Comparison of ENCODE assay signal across 14 mouse cellular contexts in the genomic region with DNA sequence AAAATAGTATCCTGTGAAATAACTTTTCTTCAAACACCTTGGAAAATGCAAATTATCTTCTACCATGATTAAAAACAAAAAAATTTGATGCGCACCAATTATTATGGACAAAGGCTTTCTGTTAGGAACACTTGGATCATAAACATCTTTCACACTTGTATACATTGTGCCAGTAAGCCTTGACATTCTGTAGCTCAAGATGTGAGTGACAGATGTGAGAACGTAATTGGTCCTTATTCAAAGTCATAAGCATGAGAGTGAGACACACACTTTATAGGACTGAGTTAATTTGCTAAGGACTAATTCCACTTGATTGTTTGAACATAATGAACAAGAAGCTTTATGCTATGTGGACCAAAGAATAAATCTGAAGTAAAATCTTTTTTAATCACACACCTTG.
"Had no signal": no experiment of that assay in that cellular context is flagged by ENCODE, and none has a peak within 500 bp of the region (broad histone marks: within the 10 kb centered on the region; RNA-seq: fewer than 3 reads in every experiment).

No protein-coding gene starts in this region.

- H3K9me3 ChIP-seq: liver, embryonic 13.5 days; stomach, embryonic 15.5 days had no signal

- DNase-seq: kidney, postnatal 36 days; layer of hippocampus, postnatal 36 days; liver, embryonic 13.5 days; lung, adult 2 months; lung, postnatal 14 days; lung, postnatal 4 days; midbrain, embryonic 14.5 days; right cerebral cortex, postnatal 25 days; spleen, adult 18-20 months; thymus, postnatal 25 days had no signal

- H3K4me1 ChIP-seq: liver, embryonic 13.5 days; stomach, embryonic 15.5 days had no signal

- H3K9ac ChIP-seq: liver, embryonic 13.5 days; stomach, embryonic 15.5 days had no signal

- H3K36me3 ChIP-seq: liver, embryonic 13.5 days; stomach, embryonic 15.5 days had no signal

- H3K4me2 ChIP-seq: liver, embryonic 13.5 days; midbrain, embryonic 11.5 days; stomach, embryonic 15.5 days had no signal

- H3K27me3 ChIP-seq: liver, embryonic 13.5 days; stomach, embryonic 15.5 days had no signal

- H3K27ac ChIP-seq: kidney, postnatal 0 days; left cerebral cortex, adult 2 months; liver, embryonic 13.5 days; stomach, embryonic 15.5 days had no signal

- H3K4me3 ChIP-seq: left cerebral cortex, adult 2 months; liver, embryonic 13.5 days; stomach, embryonic 15.5 days had no signal
